Mouse (Mus musculus) limb, embryonic 11.5 days (tissue): Measurements from ENCODE around the gene Lyrm1. TPM values are rescaled to one million over a fixed set of nuclear protein-coding genes. Genes with fewer than 3 reads are reported as not detected.

ENCODE experiments used
- ATAC-seq: fragments of 200-750 bp; cut with Nextera tagmentation; 2 replicates; pipeline ENCODE4 v1.8.0; 2017; ENCODE audit warnings: low read depth; ENCODE audit not compliant: insufficient number of reproducible peaks, low FRiP score, low TSS enrichment
- DNase-seq: peaks from one replicate; pipeline ENCODE4 v3.0.0-alpha.2; 2015; ENCODE audit warnings: low spot score
- H3K27ac ChIP-seq: fragments of 300-500 bp; sonication (generic); replicated peaks from 2 replicates; pipeline ENCODE4 v1.5.1; 2014; ENCODE audit warnings: low read depth, mild to moderate bottlenecking, low read length
- H3K27me3 ChIP-seq: fragments of 300-500 bp; sonication (generic); 2 replicates; pipeline ENCODE4 v1.6.1; 2014; ENCODE audit warnings: mild to moderate bottlenecking, low read length, mixed read lengths; ENCODE audit not compliant: control insufficient read depth, insufficient read depth
- H3K36me3 ChIP-seq: fragments of 300-500 bp; sonication (generic); 2 replicates; pipeline ENCODE4 v1.6.1; 2014; ENCODE audit warnings: mild to moderate bottlenecking, low read length, moderate library complexity, mixed read lengths; ENCODE audit not compliant: control insufficient read depth, insufficient read depth
- H3K4me1 ChIP-seq: fragments of 300-500 bp; sonication (generic); 2 replicates; pipeline ENCODE4 v1.6.1; 2014; ENCODE audit warnings: low read length, mixed read lengths; ENCODE audit not compliant: control insufficient read depth, insufficient read depth
- H3K4me2 ChIP-seq: fragments of 300-500 bp; sonication (generic); 2 replicates; pipeline ENCODE4 v1.6.1; 2014; ENCODE audit warnings: low read depth, mild to moderate bottlenecking, moderate library complexity; ENCODE audit not compliant: severe bottlenecking
- H3K4me3 ChIP-seq: fragments of 300-500 bp; sonication (generic); 2 replicates; pipeline ENCODE4 v1.5.1; 2014; ENCODE audit warnings: low read depth, low read length
- H3K9ac ChIP-seq: fragments of 300-500 bp; sonication (generic); 2 replicates; pipeline ENCODE4 v1.6.1; 2014; ENCODE audit warnings: mild to moderate bottlenecking, low read length
- H3K9me3 ChIP-seq: fragments of 300-500 bp; sonication (generic); 2 replicates; pipeline ENCODE4 v1.6.1; 2016; ENCODE audit warnings: low read length; ENCODE audit not compliant: control insufficient read depth
- WGBS: fragments of 180-500 bp; shearing (Covaris S2); extraction: QIAGEN DNeasy Blood & Tissue Kit; methylation state at CpG from one replicate; pipeline ENCODE4 v1.1.7; 2014; 5-methylcytosine and 5-hydroxymethylcytosine counted together
- polyA plus RNA-seq: library from polyadenylated mRNA; unstranded; fragments of >200 nt; fragmentation: Nextera tagmentation; extraction: Ambion mirVana; gene quantifications from 2 replicates; pipeline ENCODE4 v1.2.1, GENCODE M21; 2014

Lyrm1 gene
- polyA plus RNA-seq, 1 experiment from 2014 or later = 7.1 TPM

DNA sequence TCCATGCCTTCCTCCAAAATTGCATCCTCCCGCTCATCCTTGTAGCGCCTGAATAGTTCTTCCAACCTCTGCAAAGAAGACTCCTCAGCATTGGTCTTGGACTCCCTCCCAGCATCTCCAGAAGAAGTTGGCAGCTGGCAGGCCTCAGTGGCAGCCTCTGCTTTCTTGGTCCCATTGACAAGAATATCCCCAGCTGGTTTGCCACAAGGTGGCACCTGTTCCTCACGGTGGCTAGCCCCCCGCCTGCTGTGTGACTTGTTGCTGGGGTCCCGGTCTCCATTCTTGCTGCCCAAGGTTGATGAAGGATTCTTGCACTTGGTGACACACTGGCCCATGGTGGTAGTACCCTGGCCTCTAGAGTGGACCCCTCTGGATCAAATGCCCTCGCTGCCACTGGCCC is 36.2 kb upstream of the Lyrm1 start:
- no peak for ATAC-seq
- Histone ChIP-seq H3K4me3 (no peak overlapping the region), H3K27me3 (no peaks in the 10 kb centered on the region), H3K36me3 (0 out of 2 replicates have a peak, but pooled peaks cover 2% of the 10 kb centered on the region), H3K4me1 (peaks cover 4% of the 10 kb centered on the region; the same call in 1 of the 2 replicates), H3K9me3 (no peaks in the 10 kb centered on the region), H3K27ac (no peak overlapping the region), H3K4me2 (no peak overlapping the region), H3K9ac (no peak overlapping the region)
- WGBS = 85% methylated on average over 6 of the region's 6 CpGs
- DNase-seq = no peak

DNA sequence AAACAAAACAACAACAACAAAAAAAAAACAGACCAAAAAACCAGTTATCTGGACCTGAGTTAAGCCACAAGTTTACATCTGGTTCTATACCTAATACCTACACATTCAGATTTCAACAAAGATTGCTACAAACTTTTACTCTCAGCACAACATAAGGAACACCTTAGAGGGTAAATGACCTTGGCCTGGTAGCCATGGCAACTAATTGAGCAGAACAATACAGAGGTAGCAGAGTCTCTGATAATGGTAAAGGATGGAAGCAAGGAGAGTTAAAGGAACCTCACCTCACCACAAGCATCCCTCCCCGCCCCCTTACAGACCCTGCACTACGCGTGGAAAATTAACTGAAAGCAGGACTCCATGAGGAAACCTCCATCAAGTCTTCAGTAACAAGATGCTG is 35.5 kb upstream of the Lyrm1 start:
- DNase-seq = no peak
- no peaks in the 10 kb centered on the region for H3K36me3 ChIP-seq
- H3K9me3 ChIP-seq = no peaks in the 10 kb centered on the region
- no peak; the same call in 1 of the 2 replicates for ATAC-seq
- H3K9ac ChIP-seq = no peak overlapping the region
- H3K27ac ChIP-seq = no peak overlapping the region
- WGBS = 89% methylated on average over 3 of the region's 3 CpGs
- no peaks in the 10 kb centered on the region for H3K27me3 ChIP-seq
- H3K4me3 ChIP-seq = no peak overlapping the region
- no peak overlapping the region for H3K4me2 ChIP-seq
- peaks cover 4% of the 10 kb centered on the region; the same call in 1 of the 2 replicates for H3K4me1 ChIP-seq

DNA sequence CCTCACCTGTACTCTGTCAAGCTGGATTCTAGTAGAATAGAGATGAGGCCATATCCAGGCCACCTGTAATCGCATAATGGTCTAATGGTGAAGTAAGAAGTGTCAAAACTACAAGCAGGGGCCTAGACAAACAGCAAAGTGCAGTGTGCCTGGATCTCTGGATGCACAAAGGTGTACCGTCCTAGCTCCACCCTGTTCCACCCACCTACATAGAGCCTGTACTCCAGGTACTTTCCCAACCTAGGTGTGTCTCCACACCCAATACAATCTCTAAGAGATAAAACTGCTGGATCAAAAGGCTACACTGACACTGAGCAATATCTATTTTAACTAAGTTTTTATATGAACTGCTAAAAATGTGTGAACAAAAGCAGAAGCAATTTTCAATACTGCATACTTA is 35.1 kb upstream of the Lyrm1 start:
- Histone ChIP-seq H3K27me3 (no peaks in the 10 kb centered on the region), H3K4me3 (no peak overlapping the region), H3K9me3 (no peaks in the 10 kb centered on the region), H3K9ac (no peak overlapping the region), H3K27ac (no peak overlapping the region), H3K4me2 (no peak overlapping the region), H3K36me3 (no peaks in the 10 kb centered on the region), H3K4me1 (peaks cover 4% of the 10 kb centered on the region; the same call in 1 of the 2 replicates)
- WGBS = 85% methylated on average over 2 of the region's 2 CpGs
- DNase-seq (no peak), ATAC-seq (no peak)

DNA sequence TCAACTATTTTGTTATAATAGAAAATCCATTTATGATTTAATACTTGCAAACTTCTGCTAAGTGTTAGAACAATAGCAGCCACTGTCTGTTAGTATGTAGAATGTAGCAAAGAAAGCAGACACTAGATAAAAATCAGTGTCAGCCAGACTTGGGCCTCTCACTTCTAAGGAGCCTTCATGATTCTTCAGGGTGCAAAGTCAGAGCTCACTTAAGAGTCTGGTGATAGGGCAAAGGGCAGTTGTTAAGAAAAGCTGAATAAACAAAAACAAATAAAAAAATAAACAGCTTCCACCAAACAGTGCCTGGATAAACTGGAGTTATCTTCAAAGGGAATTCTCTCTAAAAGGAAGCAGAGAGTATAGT is 34.7 kb upstream of the Lyrm1 start:
- no peak for DNase-seq
- H3K9ac ChIP-seq = no peak overlapping the region
- no peaks in the 10 kb centered on the region for H3K9me3 ChIP-seq
- no peak for ATAC-seq
- no peaks in the 10 kb centered on the region for H3K27me3 ChIP-seq
- no peak overlapping the region for H3K4me3 ChIP-seq
- H3K36me3 ChIP-seq = no peaks in the 10 kb centered on the region
- H3K27ac ChIP-seq = no peak overlapping the region
- H3K4me1 ChIP-seq = peaks cover 4% of the 10 kb centered on the region; the same call in 1 of the 2 replicates
- no peak overlapping the region for H3K4me2 ChIP-seq

DNA sequence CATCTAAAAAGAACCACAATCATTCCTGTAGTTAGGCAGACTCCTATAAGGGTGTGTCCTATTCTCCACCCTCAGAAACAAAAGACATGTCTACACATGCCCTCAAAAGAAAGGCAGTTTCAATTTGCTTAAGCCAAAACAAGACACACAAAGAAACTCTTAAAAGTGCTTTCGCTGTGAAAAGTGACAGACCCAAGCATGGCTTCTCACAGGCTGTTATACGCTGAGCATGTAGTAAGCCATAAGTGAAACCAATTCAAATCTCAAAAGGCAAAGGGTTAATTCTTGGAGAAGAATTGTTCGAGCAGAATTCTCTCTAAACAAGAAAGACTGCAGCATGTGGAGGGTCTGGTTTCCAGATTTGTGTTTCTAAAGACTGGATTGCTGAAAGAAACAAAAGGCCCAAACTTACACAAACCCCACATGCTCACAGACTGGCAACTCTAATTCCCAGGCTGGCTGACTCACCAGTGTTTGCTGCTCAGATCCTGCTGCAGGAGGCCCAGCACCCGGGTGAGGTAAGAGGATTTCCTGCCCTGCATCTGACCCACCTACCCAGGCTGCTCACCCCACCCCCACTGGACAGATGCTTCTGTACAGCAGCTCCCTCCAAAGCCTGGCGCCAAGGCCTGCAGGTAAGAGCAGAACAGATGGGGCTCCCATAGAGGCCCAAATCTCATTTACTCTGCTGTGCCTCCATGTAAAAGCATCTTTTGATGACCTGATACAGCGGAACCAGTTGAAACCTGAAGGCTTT is 34.1 kb upstream of the Lyrm1 start:
- H3K9me3 ChIP-seq = no peaks in the 10 kb centered on the region
- no peaks in the 10 kb centered on the region for H3K27me3 ChIP-seq
- no peak overlapping the region for H3K4me3 ChIP-seq
- H3K9ac ChIP-seq = no peak overlapping the region
- DNase-seq (peak; percentile 75), ATAC-seq (peak; percentile 79; the same call in 1 of the 2 replicates)
- peaks cover 4% of the 10 kb centered on the region; the same call in 1 of the 2 replicates for H3K4me1 ChIP-seq
- H3K27ac ChIP-seq = peak overlapping the region; percentile 43; the same call in 1 of the 2 replicates
- H3K36me3 ChIP-seq = no peaks in the 10 kb centered on the region
- H3K4me2 ChIP-seq = no peak overlapping the region
- 37% methylated on average over 6 of the region's 6 CpGs for WGBS

DNA sequence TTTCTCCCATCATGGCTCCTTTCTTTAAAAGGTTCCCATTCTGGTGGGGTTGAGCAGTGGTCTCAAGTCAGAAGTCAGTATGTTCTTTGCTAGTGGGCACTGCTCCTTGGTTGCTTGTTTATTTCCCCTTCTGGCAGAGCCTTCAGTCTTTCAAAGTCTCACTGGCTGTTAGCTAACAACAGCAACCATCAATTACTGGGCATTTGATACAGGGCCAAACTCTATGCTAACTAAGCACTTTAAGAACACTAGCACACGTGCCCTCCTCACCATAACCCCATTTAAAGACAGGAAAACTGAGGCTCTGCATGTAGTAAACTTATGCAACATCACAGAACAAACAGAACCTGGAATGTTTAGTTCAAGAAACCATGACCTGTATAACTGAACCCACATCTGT is 33.5 kb upstream of the Lyrm1 start:
- H3K9ac ChIP-seq = no peak overlapping the region
- WGBS = 39% methylated on average over 1 of the region's 1 CpGs
- H3K4me2 ChIP-seq = no peak overlapping the region
- peaks cover 4% of the 10 kb centered on the region; the same call in 1 of the 2 replicates for H3K4me1 ChIP-seq
- H3K27me3 ChIP-seq = no peaks in the 10 kb centered on the region
- no peak overlapping the region for H3K4me3 ChIP-seq
- H3K9me3 ChIP-seq = no peaks in the 10 kb centered on the region
- no peak overlapping the region; the same call in 1 of the 2 replicates for H3K27ac ChIP-seq
- ATAC-seq (no peak), DNase-seq (no peak)
- H3K36me3 ChIP-seq = no peaks in the 10 kb centered on the region

DNA sequence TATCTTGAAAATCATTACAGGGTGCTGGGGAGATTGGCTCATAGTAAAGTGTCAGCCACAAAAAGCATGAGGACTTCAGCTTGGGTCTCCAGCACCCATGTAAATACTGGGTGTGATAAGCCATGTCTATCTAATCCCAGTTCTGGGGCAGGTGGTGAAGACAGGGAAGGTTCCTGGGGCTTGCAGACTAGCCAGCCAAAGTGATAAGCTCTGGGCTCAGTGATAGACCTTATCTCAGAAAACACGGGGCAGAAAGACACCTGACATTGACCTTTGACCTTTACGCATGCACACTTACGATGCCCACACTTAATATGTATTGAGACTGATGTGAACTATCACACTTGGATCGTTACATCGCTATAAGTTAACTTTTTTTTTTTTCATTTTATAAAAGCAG is 31.2 kb upstream of the Lyrm1 start:
- WGBS = 90% methylated on average over 5 of the region's 5 CpGs
- no peak overlapping the region for H3K9ac ChIP-seq
- no peak for ATAC-seq
- H3K27me3 ChIP-seq = no peaks in the 10 kb centered on the region
- H3K4me2 ChIP-seq = no peak overlapping the region
- H3K36me3 ChIP-seq = no peaks in the 10 kb centered on the region
- no peaks in the 10 kb centered on the region for H3K9me3 ChIP-seq
- H3K4me1 ChIP-seq = peaks cover 4% of the 10 kb centered on the region; the same call in 1 of the 2 replicates
- H3K4me3 ChIP-seq = no peak overlapping the region
- H3K27ac ChIP-seq = no peak overlapping the region
- no peak for DNase-seq

DNA sequence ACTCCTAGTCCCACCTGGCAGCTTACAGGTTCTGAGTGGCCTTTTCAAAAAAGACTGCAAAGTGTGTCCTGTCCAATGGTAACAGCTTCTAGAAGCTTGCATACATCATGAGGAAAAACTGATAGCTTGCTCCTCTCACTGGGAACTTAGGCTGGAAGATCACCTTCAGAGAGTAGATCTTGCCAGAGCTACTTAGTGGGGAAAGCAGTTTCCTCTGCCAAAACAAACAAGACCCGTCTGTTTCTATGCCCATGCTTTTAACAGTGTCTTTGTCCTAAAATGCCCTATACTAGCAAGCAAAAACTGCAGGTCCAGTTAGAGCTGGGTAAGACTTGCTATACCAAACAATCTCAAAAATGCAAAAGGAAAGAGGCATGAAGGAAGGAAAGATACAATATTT is 29.5 kb upstream of the Lyrm1 start:
- no peak for DNase-seq
- 74% methylated on average over 1 of the region's 1 CpGs for WGBS
- H3K9me3 ChIP-seq = no peaks in the 10 kb centered on the region
- no peak overlapping the region for H3K27ac ChIP-seq
- no peak overlapping the region for H3K4me3 ChIP-seq
- H3K4me1 ChIP-seq = peaks cover 4% of the 10 kb centered on the region; the same call in 1 of the 2 replicates
- ATAC-seq = no peak
- H3K9ac ChIP-seq = no peak overlapping the region
- no peak overlapping the region for H3K4me2 ChIP-seq
- no peaks in the 10 kb centered on the region for H3K27me3 ChIP-seq
- no peaks in the 10 kb centered on the region for H3K36me3 ChIP-seq

DNA sequence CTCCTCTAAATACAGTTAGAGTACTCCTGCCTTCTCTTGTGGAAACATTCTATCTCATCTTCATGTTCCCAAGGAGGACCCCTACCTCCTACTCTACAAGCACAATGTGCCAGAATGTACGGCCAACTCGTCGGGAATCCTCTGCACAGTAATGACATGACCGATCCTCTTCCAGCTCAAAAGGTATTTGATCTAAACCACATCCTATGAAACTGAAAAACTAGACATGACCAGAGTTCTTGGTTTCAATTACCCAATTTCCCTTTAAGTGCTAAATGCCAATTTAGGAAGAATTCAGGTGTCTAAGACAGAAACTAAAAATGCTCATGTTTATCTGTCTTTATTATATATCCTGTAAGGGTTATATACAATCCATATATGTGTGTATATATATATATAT is 23.5 kb upstream of the Lyrm1 start:
- Histone ChIP-seq H3K4me1 (no peaks in the 10 kb centered on the region), H3K4me3 (no peak overlapping the region), H3K27me3 (no peaks in the 10 kb centered on the region), H3K36me3 (no peaks in the 10 kb centered on the region), H3K4me2 (no peak overlapping the region), H3K9ac (no peak overlapping the region), H3K9me3 (no peaks in the 10 kb centered on the region), H3K27ac (no peak overlapping the region)
- DNase-seq = no peak
- WGBS = 92% methylated on average over 4 of the region's 4 CpGs
- no peak for ATAC-seq
